In genomic region chr10:111600251-111600620, GRCm38 (mm10) we compare ENCODE assay signal across 9 mouse cellular contexts.
DNase-seq lines count a peak whose midpoint lies in the region; ATAC-seq and TF ChIP-seq lines count a peak whose summit lies in the region.
"Had no signal": no experiment of that assay in that cellular context is flagged by ENCODE, and none has a peak within 500 bp of the region (broad histone marks: within the 10 kb centered on the region; RNA-seq: fewer than 3 reads in every experiment).

No protein-coding gene starts in this region.

- H3K4me3 ChIP-seq in forebrain, postnatal 0 days (ENCODE audit: low read depth, low read length): no peak overlapping the region
- no peak overlapping the region for H3K4me3 ChIP-seq in forebrain, embryonic 16.5 days (replicated peaks; ENCODE audit: low read length)
- H3K4me3 ChIP-seq in liver, embryonic 16.5 days (ENCODE audit: low read depth, low read length): no peak overlapping the region
- no peak overlapping the region for H3K4me3 ChIP-seq in heart, postnatal 0 days (ENCODE audit: low read depth, low read length)
- no peak overlapping the region for H3K4me3 ChIP-seq in myocyte

- no peak for TF ChIP-seq POLR2A in myocyte (IDR thresholded peaks at IDR 0.05; ENCODE audit: insufficient read length, low read depth)

- no peak for TF ChIP-seq EP300 in heart, postnatal 0 days (IDR thresholded peaks at IDR 0.05; ENCODE audit: low read depth)

- 0 out of 2 replicates have a peak, but pooled peaks cover 8% of the 10 kb centered on the region for H3K4me1 ChIP-seq in forebrain, postnatal 0 days (ENCODE audit: insufficient read depth)
- peaks cover 10% of the 10 kb centered on the region; the same call in 1 of the 2 replicates for H3K4me1 ChIP-seq in forebrain, embryonic 16.5 days (replicated peaks; ENCODE audit: control insufficient read depth, insufficient read depth, low read length)
- H3K4me1 ChIP-seq in liver, embryonic 16.5 days (ENCODE audit: control insufficient read depth, low read depth, low read length): peaks cover 13% of the 10 kb centered on the region
- peaks cover 28% of the 10 kb centered on the region for H3K4me1 ChIP-seq in heart, postnatal 0 days (ENCODE audit: control insufficient read depth, insufficient read depth)

- WGBS in forebrain, postnatal 0 days: 45% methylated on average over 2 of the region's 2 CpGs
- WGBS in forebrain, embryonic 16.5 days: 71% methylated on average over 2 of the region's 2 CpGs
- 21% methylated on average over 2 of the region's 2 CpGs for WGBS in liver, embryonic 16.5 days (ENCODE audit: insufficient replicate concordance)
- 18% methylated on average over 2 of the region's 2 CpGs for WGBS in heart, postnatal 0 days

- no peak for DNase-seq in forebrain, postnatal 0 days
- no peak for DNase-seq in liver
- DNase-seq in heart, postnatal 0 days (ENCODE audit: low spot score): no peak
- DNase-seq in embryo, embryonic 9.5 days (ENCODE audit: extremely low spot score): no peak
- no peak for DNase-seq in thymus, postnatal 25 days

- H3K27me3 ChIP-seq in forebrain, postnatal 0 days (ENCODE audit: insufficient read depth, low read length): no peaks in the 10 kb centered on the region
- no peaks in the 10 kb centered on the region for H3K27me3 ChIP-seq in forebrain, embryonic 16.5 days (replicated peaks; ENCODE audit: control insufficient read depth, insufficient read depth, low read length)
- no peaks in the 10 kb centered on the region for H3K27me3 ChIP-seq in liver, embryonic 16.5 days (ENCODE audit: control insufficient read depth, insufficient read depth, low read depth, low read length)
- no peaks in the 10 kb centered on the region for H3K27me3 ChIP-seq in heart, postnatal 0 days (ENCODE audit: control insufficient read depth, insufficient read depth, low read length)
- H3K27me3 ChIP-seq in myocyte (ENCODE audit: control insufficient read depth, insufficient read depth, insufficient read length): no peaks in the 10 kb centered on the region

- TF ChIP-seq CTCF in forebrain, postnatal 0 days (IDR thresholded peaks at IDR 0.05; ENCODE audit: low read depth): no peak
- TF ChIP-seq CTCF in heart, postnatal 0 days (IDR thresholded peaks at IDR 0.05; ENCODE audit: low read depth): no peak

- H3ac ChIP-seq in myocyte (ENCODE audit: control insufficient read depth, insufficient read length): no peak overlapping the region

- H3K79me2 ChIP-seq in myocyte (ENCODE audit: control insufficient read depth, insufficient read depth): no peaks in the 10 kb centered on the region

- no peaks in the 10 kb centered on the region for H3K36me3 ChIP-seq in forebrain, postnatal 0 days (ENCODE audit: insufficient read depth)
- no peaks in the 10 kb centered on the region for H3K36me3 ChIP-seq in forebrain, embryonic 16.5 days (ENCODE audit: control insufficient read depth, insufficient read depth)
- no peaks in the 10 kb centered on the region for H3K36me3 ChIP-seq in liver, embryonic 16.5 days (ENCODE audit: control insufficient read depth, insufficient read depth)
- H3K36me3 ChIP-seq in heart, postnatal 0 days (replicated peaks; ENCODE audit: control insufficient read depth, insufficient read depth, low read length): no peaks in the 10 kb centered on the region
- no peaks in the 10 kb centered on the region for H3K36me3 ChIP-seq in myocyte (ENCODE audit: control insufficient read depth, insufficient read depth)

- no peak overlapping the region for H3K4me2 ChIP-seq in forebrain, postnatal 0 days (ENCODE audit: low read depth)
- H3K4me2 ChIP-seq in forebrain, embryonic 16.5 days (ENCODE audit: low read length): no peak overlapping the region
- no peak overlapping the region for H3K4me2 ChIP-seq in liver, embryonic 16.5 days (ENCODE audit: low read depth, low read length)
- no peak overlapping the region for H3K4me2 ChIP-seq in heart, postnatal 0 days (ENCODE audit: low read depth, low read length)
- peak overlapping the region; percentile 70 for H3K4me2 ChIP-seq in myocyte (ENCODE audit: low read depth)

- H3K9ac ChIP-seq in forebrain, postnatal 0 days: no peak overlapping the region
- no peak overlapping the region for H3K9ac ChIP-seq in forebrain, embryonic 16.5 days (replicated peaks; ENCODE audit: low read depth, low read length)
- H3K9ac ChIP-seq in liver, embryonic 16.5 days (ENCODE audit: low read depth, low read length): no peak overlapping the region
- no peak overlapping the region for H3K9ac ChIP-seq in heart, postnatal 0 days (replicated peaks; ENCODE audit: low read depth, low read length)

- H3K9me3 ChIP-seq in forebrain, postnatal 0 days (ENCODE audit: low read length): no peaks in the 10 kb centered on the region
- H3K9me3 ChIP-seq in forebrain, embryonic 16.5 days (ENCODE audit: control insufficient read depth, low read length): no peaks in the 10 kb centered on the region
- no peaks in the 10 kb centered on the region for H3K9me3 ChIP-seq in liver, embryonic 16.5 days (replicated peaks; ENCODE audit: control insufficient read depth, low read length)
- H3K9me3 ChIP-seq in heart, postnatal 0 days (replicated peaks; ENCODE audit: control insufficient read depth, low read length): no peaks in the 10 kb centered on the region

- 0 out of 2 replicates have a peak, but pooled peaks have one; percentile 29 for ATAC-seq in forebrain, postnatal 0 days
- ATAC-seq in forebrain, embryonic 16.5 days: no peak
- no peak for ATAC-seq in liver, embryonic 16.5 days (ENCODE audit: low read depth)
- peak; percentile 9; the same call in 1 of the 2 replicates for ATAC-seq in heart, postnatal 0 days (ENCODE audit: insufficient read depth, low read depth)
- ATAC-seq: CD4-positive, CD25-positive, alpha-beta regulatory T cell, adult 4 months had no signal

- H3K27ac ChIP-seq in forebrain, postnatal 0 days (ENCODE audit: low read depth, low read length): no peak overlapping the region
- no peak overlapping the region for H3K27ac ChIP-seq in forebrain, embryonic 16.5 days (ENCODE audit: low read length)
- H3K27ac ChIP-seq in liver, embryonic 16.5 days (ENCODE audit: low read length): 0 out of 2 replicates have a peak overlapping the region, but pooled peaks have one; percentile 12
- peak overlapping the region; percentile 62 for H3K27ac ChIP-seq in heart, postnatal 0 days (ENCODE audit: low read depth)

TF ChIP-seq in myocyte, 11 proteins besides CTCF, POLR2A, EP300 and RAD21:
- TF ChIP-seq SRF (IDR thresholded peaks at IDR 0.05; ENCODE audit: control insufficient read depth, insufficient read length, low read depth): no peak
- TF ChIP-seq TCF12 (IDR thresholded peaks at IDR 0.05; ENCODE audit: insufficient read depth, poor library complexity, severe bottlenecking): no peak
- TF ChIP-seq TCF3 (IDR thresholded peaks at IDR 0.05; ENCODE audit: insufficient read length, low read depth): no peak
- no peak for TF ChIP-seq MYOD1 (IDR thresholded peaks at IDR 0.05; ENCODE audit: control insufficient read depth in 1 of 3, insufficient read length in 2 of 3, low read depth in 2 of 3)
- no peak for TF ChIP-seq POLR2AphosphoS2 (IDR thresholded peaks at IDR 0.05; ENCODE audit: insufficient read length, low read depth)
- TF ChIP-seq E2F4 (IDR thresholded peaks at IDR 0.05; ENCODE audit: insufficient read depth): no peak
- no peak for TF ChIP-seq MAX (IDR thresholded peaks at IDR 0.05; ENCODE audit: low read depth)
- TF ChIP-seq MYOG (IDR thresholded peaks at IDR 0.05; ENCODE audit: control insufficient read depth in 1 of 3, insufficient read depth in 1 of 3, insufficient read length in 2 of 3, low read depth in 2 of 3): no peak
- no peak for TF ChIP-seq USF1 (IDR thresholded peaks at IDR 0.05; ENCODE audit: low read depth)
- TF ChIP-seq REST (IDR thresholded peaks at IDR 0.05; ENCODE audit: insufficient read depth, insufficient read length): no peak
- TF ChIP-seq CEBPB (IDR thresholded peaks at IDR 0.05; ENCODE audit: insufficient read depth, poor library complexity, severe bottlenecking): no peak
TF ChIP-seq in myocyte: peak in this region for 0.

Comparison
In these comparisons a context has a peak if more than half of its experiments do, and no peak if none do; other contexts are left out.
1. ATAC-seq: peak in forebrain, postnatal 0 days (single experiment) and heart, postnatal 0 days (single experiment); none in forebrain, embryonic 16.5 days (single experiment) and liver, embryonic 16.5 days (single experiment).
2. H3K27ac ChIP-seq: peak in liver, embryonic 16.5 days (single experiment) and heart, postnatal 0 days (single experiment); none in forebrain, postnatal 0 days (single experiment) and forebrain, embryonic 16.5 days (single experiment).